Mouse (Mus musculus) stomach, postnatal 0 days (tissue): ENCODE results near the gene Vim. TPM values are rescaled to one million over a fixed set of nuclear protein-coding genes. Genes with fewer than 3 reads are reported as not detected.

Experiments used
- ATAC-seq: fragments of 200-750 bp; cut with Nextera tagmentation; 2 replicates; pipeline ENCODE4 v1.8.0; 2017; ENCODE audit not compliant: low FRiP score, low TSS enrichment
- DNase-seq: peaks from one replicate; pipeline ENCODE4 v3.0.0-alpha.2; 2016; ENCODE audit warnings: low spot score
- H3K27ac ChIP-seq: fragments of 300-500 bp; sonication (generic); replicated peaks from 2 replicates; pipeline ENCODE4 v1.5.1; 2014; ENCODE audit warnings: mild to moderate bottlenecking, control low read depth
- H3K27me3 ChIP-seq: fragments of 300-500 bp; sonication (generic); 2 replicates; pipeline ENCODE4 v1.6.1; 2014; ENCODE audit warnings: low read length; ENCODE audit not compliant: control insufficient read depth, insufficient read depth
- H3K36me3 ChIP-seq: fragments of 300-500 bp; sonication (generic); 2 replicates; pipeline ENCODE4 v1.6.1; 2014; ENCODE audit warnings: low read length, mixed read lengths; ENCODE audit not compliant: control insufficient read depth, insufficient read depth
- H3K4me1 ChIP-seq: fragments of 300-500 bp; sonication (generic); replicated peaks from 2 replicates; pipeline ENCODE4 v1.6.1; 2014; ENCODE audit warnings: antibody characterized with exemption; ENCODE audit not compliant: control insufficient read depth, insufficient read depth
- H3K4me2 ChIP-seq: fragments of 300-500 bp; sonication (generic); replicated peaks from 2 replicates; pipeline ENCODE4 v1.6.1; 2014; ENCODE audit warnings: low read depth, mild to moderate bottlenecking, control low read depth, moderate library complexity
- H3K4me3 ChIP-seq: fragments of 300-500 bp; sonication (generic); 2 replicates; pipeline ENCODE4 v1.5.1; 2014; ENCODE audit warnings: low read depth, low read length, control low read depth
- H3K9ac ChIP-seq: fragments of 300-500 bp; sonication (generic); 2 replicates; pipeline ENCODE4 v1.6.1; 2014; ENCODE audit warnings: mild to moderate bottlenecking, low read length, control low read depth, mixed read lengths
- H3K9me3 ChIP-seq: fragments of 300-500 bp; sonication (generic); 2 replicates; pipeline ENCODE4 v1.6.1; 2016; ENCODE audit warnings: low read length; ENCODE audit not compliant: control insufficient read depth
- CTCF ChIP-seq: IDR thresholded peaks from 2 replicates; pipeline ENCODE4 v1.5.1; 2016; ENCODE audit warnings: antibody characterized with exemption, low read depth, mild to moderate bottlenecking, moderate library complexity
- EP300 ChIP-seq: optimal IDR thresholded peaks from 2 replicates; pipeline ENCODE3; 2016; ENCODE audit warnings: antibody characterized with exemption
- WGBS: fragments of 180-500 bp; shearing (Covaris S2); extraction: QIAGEN DNeasy Blood & Tissue Kit; methylation state at CpG from one replicate; pipeline ENCODE4 v1.1.7; 2014; 5-methylcytosine and 5-hydroxymethylcytosine counted together
- polyA plus RNA-seq: library from polyadenylated mRNA; unstranded; fragments of >200 nt; fragmentation: Nextera tagmentation; extraction: Ambion mirVana; gene quantifications from 2 replicates; pipeline ENCODE4 v1.2.1, GENCODE M21; 2015

Vim gene
- polyA plus RNA-seq, 1 experiment from 2014 or later: 331 TPM

DNA sequence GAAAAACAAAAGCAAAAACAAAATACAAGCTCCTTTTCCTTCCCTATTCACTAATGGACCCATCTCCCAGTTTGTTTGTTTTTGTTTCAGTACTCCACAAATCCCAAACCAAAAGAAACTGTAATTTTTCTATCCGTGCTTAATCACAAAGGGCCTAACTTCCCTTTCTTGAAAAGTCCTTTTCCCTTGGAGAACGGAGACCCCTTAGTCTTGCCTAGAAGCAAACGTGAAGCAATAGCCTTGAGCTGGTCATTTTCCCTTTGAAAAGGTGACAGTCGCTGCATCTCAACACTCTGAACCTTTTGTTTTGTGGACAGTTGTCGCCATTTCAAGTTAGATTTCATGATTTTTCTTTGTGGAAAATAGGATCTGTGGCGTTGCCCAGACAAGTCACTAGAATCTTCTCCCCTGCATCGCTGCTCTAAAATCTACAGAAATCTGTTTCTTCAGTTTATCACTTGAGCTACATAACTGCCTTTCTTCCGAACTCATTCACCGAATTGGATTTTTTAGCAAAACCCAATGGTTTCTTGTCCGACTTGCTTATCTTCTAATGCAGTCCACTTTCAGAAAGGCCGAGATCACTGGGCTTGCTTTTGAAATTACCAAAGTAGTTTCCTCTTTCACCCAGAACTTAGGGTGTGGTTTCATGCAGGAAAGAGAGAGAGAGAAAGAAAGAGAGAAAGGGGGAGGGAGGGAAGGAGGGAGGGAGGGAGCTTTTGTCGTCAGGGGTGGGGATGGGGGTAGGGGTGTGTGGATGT is 900 bp upstream of the Vim start:
- no peaks in the 10 kb centered on the region for H3K27me3 ChIP-seq
- ATAC-seq (peak; percentile 7; the same call in 1 of the 2 replicates), DNase-seq (no peak)

DNA sequence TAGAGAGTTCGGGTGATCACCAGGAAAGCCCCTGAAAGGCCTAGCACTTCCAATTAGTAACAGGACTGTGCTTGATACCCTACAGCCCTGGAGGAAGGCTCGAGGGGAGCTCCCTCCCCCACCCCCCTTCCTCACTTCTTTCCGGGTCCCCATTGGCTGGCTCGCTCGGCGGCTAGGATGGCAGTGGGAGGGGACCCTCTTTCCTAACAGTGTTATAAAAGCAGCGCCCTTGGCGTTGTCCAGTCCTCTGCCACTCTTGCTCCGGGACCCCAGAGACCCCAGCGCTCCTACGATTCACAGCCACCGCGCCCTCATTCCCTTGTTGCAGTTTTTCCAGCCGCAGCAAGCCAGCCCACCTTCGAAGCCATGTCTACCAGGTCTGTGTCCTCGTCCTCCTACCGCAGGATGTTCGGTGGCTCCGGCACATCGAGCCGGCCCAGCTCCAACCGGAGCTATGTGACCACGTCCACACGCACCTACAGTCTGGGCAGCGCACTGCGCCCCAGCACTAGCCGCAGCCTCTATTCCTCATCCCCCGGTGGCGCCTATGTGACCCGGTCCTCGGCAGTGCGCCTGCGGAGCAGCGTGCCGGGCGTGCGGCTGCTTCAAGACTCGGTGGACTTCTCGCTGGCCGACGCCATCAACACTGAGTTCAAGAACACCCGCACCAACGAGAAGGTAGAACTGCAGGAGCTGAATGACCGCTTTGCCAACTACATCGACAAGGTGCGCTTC is 506 bp downstream of the Vim start:
- H3K4me3 ChIP-seq: peak overlapping the region; percentile 67
- peak overlapping the region; percentile 80 for H3K9ac ChIP-seq
- DNase-seq (peak; percentile 66), ATAC-seq (peak; percentile 87)
- H3K27ac ChIP-seq: peak overlapping the region; percentile 93
- no peaks in the 10 kb centered on the region for H3K9me3 ChIP-seq
- H3K4me2 ChIP-seq: peak overlapping the region; percentile 60
- TF ChIP-seq EP300 (no peak), CTCF (no peak)
- no peaks in the 10 kb centered on the region for H3K36me3 ChIP-seq
- H3K27me3 ChIP-seq: no peaks in the 10 kb centered on the region
- under 1% methylated on average over 46 of the region's 46 CpGs for WGBS
- H3K4me1 ChIP-seq: peaks cover 3% of the 10 kb centered on the region; the same call in 1 of the 2 replicates

More for the DNA sequence above, 900 bp upstream of the Vim start:
- H3K4me3 ChIP-seq: peak overlapping the region; percentile 67
- peak overlapping the region; percentile 60 for H3K4me2 ChIP-seq
- peaks cover 3% of the 10 kb centered on the region; the same call in 1 of the 2 replicates for H3K4me1 ChIP-seq
- TF ChIP-seq CTCF (no peak), EP300 (no peak)
- no peaks in the 10 kb centered on the region for H3K36me3 ChIP-seq
- H3K27ac ChIP-seq: peak overlapping the region; percentile 93
- WGBS: 11% methylated on average over 12 of the region's 12 CpGs
- H3K9me3 ChIP-seq: no peaks in the 10 kb centered on the region
- H3K9ac ChIP-seq: 0 out of 2 replicates have a peak overlapping the region, but pooled peaks have one; percentile 32

DNA sequence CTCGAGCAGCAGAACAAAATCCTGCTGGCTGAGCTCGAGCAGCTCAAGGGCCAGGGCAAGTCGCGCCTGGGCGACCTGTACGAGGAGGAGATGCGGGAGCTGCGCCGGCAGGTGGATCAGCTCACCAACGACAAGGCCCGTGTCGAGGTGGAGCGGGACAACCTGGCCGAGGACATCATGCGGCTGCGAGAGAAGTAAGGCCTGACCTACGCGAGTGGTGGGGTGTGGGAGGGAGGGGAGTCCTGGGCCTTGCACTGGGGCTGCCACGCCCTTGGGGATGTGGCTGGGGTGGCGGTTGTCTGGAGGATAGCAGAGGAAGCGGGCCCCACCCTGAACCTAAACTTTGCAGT is 1.0 kb downstream of the Vim start:
- H3K4me1 ChIP-seq: peaks cover 3% of the 10 kb centered on the region; the same call in 1 of the 2 replicates
- H3K27ac ChIP-seq: peak overlapping the region; percentile 93
- ATAC-seq (0 out of 2 replicates have a peak, but pooled peaks have one; percentile 18), DNase-seq (peak; percentile 44)
- under 1% methylated on average over 21 of the region's 21 CpGs for WGBS
- peak overlapping the region; percentile 60 for H3K4me2 ChIP-seq
- no peaks in the 10 kb centered on the region for H3K27me3 ChIP-seq
- TF ChIP-seq CTCF (no peak), EP300 (no peak)
- peak overlapping the region; percentile 67 for H3K4me3 ChIP-seq
- peak overlapping the region; percentile 80 for H3K9ac ChIP-seq
- H3K9me3 ChIP-seq: no peaks in the 10 kb centered on the region
- no peaks in the 10 kb centered on the region for H3K36me3 ChIP-seq

DNA sequence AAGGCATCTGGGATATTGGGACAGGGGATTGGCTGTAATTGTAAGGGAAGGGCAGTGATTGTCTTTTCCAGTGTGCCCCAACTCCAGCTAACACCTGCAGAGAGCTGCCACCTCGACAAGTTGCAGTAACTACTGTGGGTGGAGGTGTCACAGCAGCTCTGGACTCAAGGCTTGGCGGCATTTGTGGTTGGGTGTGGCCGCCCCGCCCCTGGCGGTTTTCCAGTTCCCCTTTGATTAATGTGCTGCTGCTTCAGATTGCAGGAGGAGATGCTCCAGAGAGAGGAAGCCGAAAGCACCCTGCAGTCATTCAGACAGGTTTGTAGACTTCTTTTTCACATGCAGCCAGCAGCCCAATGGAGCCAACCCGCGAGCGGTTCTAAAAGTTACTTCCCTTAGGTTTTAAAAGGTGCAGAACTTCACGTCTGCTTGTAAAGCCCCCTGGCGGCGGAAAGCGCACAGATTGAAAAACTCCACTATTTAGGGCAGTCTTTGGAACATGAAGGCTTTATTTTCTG is 1.6 kb downstream of the Vim start:
- DNase-seq (peak; percentile 76), ATAC-seq (no peak)
- Histone ChIP-seq H3K4me3 (peak overlapping the region; percentile 67), H3K9ac (peak overlapping the region; percentile 80), H3K36me3 (no peaks in the 10 kb centered on the region), H3K9me3 (no peaks in the 10 kb centered on the region), H3K27ac (peak overlapping the region; percentile 93), H3K4me1 (peaks cover 3% of the 10 kb centered on the region; the same call in 1 of the 2 replicates), H3K27me3 (no peaks in the 10 kb centered on the region), H3K4me2 (peak overlapping the region; percentile 60)
- WGBS: 0% methylated on average over 13 of the region's 13 CpGs
- peak; percentile 77 for TF ChIP-seq CTCF
- TF ChIP-seq EP300: no peak

DNA sequence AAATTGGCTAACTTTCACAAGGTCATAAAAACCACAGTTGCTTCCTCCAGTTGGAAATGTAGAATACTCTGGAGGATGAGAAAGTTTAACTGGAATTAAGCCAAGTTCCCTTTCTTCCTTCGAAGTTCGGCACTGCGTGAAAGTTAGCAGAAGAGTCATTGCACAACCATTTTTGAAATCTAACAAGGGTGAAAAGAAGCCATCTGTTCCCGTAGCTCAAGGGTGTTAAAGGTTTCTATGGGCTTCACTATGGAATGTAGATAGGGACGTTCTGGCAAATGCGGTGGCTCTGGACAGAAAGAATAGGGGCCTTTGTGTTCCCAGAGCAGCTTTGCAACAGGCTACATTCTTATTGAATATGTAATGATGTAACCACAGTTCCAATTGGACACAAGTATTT is 2.2 kb downstream of the Vim start:
- ATAC-seq (no peak), DNase-seq (no peak)
- Histone ChIP-seq H3K9ac (peak overlapping the region; percentile 80; the same call in 1 of the 2 replicates), H3K27me3 (no peaks in the 10 kb centered on the region), H3K4me2 (peak overlapping the region; percentile 60), H3K9me3 (no peaks in the 10 kb centered on the region), H3K36me3 (no peaks in the 10 kb centered on the region), H3K27ac (peak overlapping the region; percentile 93; the same call in 1 of the 2 replicates), H3K4me1 (peaks cover 3% of the 10 kb centered on the region; the same call in 1 of the 2 replicates), H3K4me3 (peak overlapping the region; percentile 67)
- TF ChIP-seq CTCF (no peak), EP300 (no peak)
- WGBS: 11% methylated on average over 6 of the region's 6 CpGs
